Mouse (Mus musculus): ENCODE measurements around the gene Zfyve19.

Zfyve19 gene

GRCm38 (mm10) chr2:119250826-119251478 is 42.5 kb downstream of the Zfyve19 start:
- peak; percentile 95 for DNase-seq (ENCODE audit: low spot score)

GRCm38 (mm10) chr2:119254976-119255375 is 46.6 kb downstream of the Zfyve19 start:
- DNase-seq (ENCODE audit: low spot score): no peak

GRCm38 (mm10) chr2:119260518-119260917 is 52.1 kb downstream of the Zfyve19 start:
- DNase-seq (ENCODE audit: low spot score): no peak

- DNase-seq (ENCODE audit: low spot score): no peak
Observed at GRCm38 (mm10) chr2:119261326-119261725, 52.9 kb downstream of the Zfyve19 start.

GRCm38 (mm10) chr2:119262978-119263377 is 54.6 kb downstream of the Zfyve19 start:
- no peak for DNase-seq (ENCODE audit: low spot score)

GRCm38 (mm10) chr2:119263813-119264212 is 55.4 kb downstream of the Zfyve19 start:
- DNase-seq (ENCODE audit: low spot score): no peak

All from testis, postnatal 10 days (tissue).